Mouse (Mus musculus) left cerebral cortex, postnatal 25 days (tissue): ENCODE measurements at regions not wholly inside any gene's neighbourhood (a gene's known extent, or its start where the extent isn't known, plus 50 kb on each side); places are given as distances from the start of the nearest gene placed in this dataset.

ENCODE experiments used
- DNase-seq, 2 experiments: peaks; one replicate each; pipeline ENCODE4 v3.0.0; 2022; ENCODE audit warnings: low spot score in 2 of 2, mixed read lengths in 1 of 2
- intact Hi-C: fragments of 180-260 bp; cut with DNase I; formaldehyde crosslinking; loops from one replicate; pipeline ENCODE4 v1.15.1; 2025

DNA sequence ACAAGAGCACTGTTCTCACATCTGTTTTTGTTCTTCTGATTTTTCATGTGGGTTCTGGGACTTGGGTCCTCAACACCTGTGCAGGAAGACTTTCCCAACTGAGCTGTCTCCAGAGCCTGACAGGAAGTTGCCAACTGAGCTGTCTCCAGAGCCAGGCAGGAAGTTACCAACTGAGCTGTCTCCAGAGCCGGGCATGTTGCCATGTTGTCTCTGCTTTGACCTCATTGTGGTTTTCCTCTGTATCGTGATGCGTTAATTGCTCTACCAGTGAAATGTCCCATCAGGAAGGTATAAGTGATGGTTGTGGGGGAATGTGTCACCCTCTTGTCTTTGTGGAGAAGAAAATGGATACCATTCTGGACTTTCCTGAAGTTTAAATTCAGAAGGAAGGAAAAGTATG is 54.4 kb upstream of the Olfm4 start:
- intact Hi-C loops, result no loop called here
- DNase-seq, result no peak

DNA sequence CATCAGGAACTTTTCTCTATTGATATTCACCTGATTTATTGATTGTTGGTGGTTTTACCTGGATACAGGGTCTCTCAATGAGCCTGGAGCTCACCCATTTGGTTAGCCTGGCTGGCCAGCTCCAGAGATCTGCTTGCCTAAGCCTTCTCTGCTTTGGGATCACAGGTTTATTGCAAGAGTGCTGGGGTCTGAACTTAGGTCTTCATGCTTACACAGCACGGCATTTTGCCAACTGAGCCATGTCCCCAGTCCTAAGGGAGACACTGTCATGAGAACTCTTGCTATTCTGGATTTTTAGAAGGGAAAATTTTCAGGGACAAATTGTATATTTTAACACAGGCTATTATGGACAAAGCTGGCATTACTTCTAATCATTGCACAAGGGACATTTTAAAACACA is 56.7 kb upstream of the Olfm4 start:
- intact Hi-C loops, result no loop called here
- DNase-seq, result no peak

DNA sequence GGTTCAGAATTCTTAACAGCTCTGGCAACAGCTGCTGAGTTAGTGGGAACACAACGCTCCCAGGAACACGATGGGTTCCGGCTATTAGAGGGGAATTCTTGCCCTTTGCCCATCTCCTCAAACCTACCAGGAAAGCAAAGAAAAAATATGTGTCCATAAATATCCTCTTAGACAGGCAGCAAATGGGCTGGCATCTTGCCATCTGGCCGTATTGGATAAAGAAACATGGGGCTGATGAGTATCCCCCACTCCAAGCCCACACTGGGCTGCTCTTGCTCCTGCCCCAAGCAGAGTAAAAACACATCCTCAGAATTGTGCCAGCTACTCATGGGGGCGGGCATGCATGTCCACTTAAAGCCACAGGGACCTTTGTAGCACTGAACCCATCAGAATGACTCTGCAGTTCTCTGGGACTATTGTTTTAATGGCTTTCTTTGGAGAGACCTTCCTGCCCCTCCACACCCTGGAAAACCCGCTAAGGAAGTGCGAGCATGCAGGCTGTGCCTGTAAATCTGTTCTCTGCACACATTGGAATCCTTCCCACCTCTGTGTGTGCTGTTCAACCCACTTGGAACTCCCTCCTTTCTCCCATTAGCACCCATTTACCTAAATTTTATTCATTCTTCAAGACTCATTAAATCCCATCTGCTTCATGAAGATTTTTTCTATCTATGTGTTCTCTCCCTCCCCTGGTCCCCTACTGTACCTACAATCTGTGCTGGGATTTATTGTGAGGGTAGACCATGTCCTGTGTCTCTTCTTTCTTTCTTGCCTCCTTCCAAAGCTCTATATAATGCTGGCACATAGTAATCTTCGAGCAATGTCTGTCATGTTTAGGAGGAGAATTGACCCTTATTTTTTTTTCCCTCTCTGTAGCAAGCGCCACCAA is 66.7 kb upstream of the Olfm4 start:
- peak; percentile 16 to 35 for DNase-seq
- intact Hi-C loops, result loop anchor here (10.0 kb wide), 3 partner anchors 142 to 302 kb away; partner anchors contain the start of gene Pcdh8

DNA sequence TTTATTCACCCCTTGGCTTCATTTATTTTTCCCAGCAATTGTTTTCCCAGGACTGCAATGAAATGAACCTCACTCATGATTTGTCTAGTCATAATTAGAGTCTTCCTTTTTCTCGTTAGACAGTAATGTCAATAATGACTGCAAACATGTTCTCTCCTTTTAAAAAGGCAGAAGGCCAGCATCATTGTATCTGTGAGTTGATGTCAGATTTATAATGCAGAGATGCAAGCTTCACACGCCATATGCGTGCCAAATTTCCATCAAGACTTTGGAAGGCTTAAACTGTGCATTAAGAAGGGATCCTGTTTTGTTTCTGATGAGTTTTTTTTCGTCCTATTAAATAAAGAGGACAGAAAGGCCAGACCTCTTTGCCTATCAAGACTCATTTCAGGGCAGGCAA is 68.9 kb upstream of the Olfm4 start:
- DNase-seq, result no peak
- intact Hi-C loops, result loop anchor here (10.0 kb wide), 3 partner anchors 140 to 300 kb away; partner anchors contain the start of gene Pcdh8

DNA sequence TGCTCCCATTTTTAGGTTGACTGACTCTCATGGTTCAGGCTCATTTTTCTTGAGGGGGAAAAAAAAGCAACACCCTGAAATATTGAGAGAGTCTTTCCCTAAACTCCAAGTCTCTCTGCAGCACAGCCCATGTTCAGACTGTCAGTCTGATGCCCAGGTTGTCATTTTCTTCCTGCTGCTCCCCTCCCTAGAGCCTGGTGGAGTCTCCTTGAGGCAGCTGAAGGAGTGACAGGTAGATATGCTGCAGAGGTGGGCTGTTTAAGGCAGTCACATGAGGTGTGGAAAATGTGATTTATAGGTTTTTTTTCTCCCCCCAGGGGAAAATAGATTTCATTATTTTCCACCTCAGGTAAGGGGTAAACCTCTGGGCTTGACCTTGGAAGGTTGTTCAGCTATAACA is 70.6 kb upstream of the Olfm4 start:
- no peak for DNase-seq
- intact Hi-C loops, result loop anchor here (10.0 kb wide), 3 partner anchors 139 to 301 kb away; partner anchors contain the start of gene Pcdh8

DNA sequence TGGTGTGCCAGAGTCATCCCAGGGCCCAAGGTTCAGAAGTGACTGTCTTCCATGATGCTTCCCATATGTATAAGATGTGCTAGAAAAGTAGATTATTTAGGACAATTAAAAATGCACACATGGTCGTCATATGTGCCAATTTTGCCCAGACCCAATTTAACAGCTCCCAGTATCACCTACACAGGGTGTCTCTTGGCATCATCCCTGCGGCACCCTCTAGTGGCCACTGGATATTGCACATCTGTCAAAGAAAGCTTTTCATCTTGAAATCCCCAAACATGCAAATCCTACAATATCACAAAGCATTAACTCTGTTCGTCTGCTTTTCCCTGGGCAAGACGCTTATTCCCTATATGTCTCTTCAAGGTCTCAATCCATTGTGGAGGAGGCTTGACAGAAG is 71.3 kb upstream of the Olfm4 start:
- DNase-seq, result peak; percentile 64 to 65
- intact Hi-C loops, result loop anchor here (10.0 kb wide), 3 partner anchors 138 to 302 kb away; partner anchors contain the start of gene Pcdh8

DNA sequence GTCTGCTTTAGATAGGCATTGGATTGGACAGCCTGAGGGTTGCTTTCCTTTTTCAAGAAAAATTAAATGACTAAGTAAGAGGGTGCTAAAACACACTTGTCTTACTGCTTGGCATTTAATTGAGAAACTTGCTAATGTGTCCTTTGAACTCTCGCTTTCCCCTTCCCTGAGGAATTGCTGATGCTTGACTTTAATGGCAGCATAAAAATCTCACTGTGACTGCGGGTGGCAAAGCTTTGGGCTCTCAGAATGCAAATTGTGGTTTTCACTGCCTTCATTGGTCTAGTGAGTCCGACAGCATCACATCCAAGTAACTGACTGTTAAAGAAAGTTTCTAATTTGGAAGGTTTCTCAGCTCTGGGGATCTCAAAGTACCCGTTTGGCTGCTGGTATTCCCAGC is 76.1 kb upstream of the Olfm4 start:
- intact Hi-C loops, result no loop called here
- no peak for DNase-seq

DNA sequence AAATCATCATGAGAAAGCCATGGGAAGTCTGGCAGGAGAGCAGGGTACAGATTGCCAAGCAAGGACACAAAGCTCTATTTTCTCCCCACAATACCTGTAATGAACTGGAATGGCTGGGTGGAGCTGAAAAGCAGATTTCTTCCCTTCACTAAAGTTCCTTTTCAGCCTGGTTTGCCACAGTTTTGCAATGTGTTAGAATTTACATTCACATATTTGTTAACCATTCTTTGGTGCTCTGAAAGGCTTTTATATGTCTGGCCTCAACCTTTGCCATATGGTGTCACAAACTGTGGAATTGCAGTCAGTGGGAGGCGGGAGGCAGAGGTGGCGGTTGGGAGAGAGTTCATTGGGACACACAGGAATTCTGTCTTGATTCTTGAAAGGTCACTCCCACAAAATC is 78.3 kb upstream of the Olfm4 start:
- DNase-seq, result no peak
- intact Hi-C loops, result no loop called here

DNA sequence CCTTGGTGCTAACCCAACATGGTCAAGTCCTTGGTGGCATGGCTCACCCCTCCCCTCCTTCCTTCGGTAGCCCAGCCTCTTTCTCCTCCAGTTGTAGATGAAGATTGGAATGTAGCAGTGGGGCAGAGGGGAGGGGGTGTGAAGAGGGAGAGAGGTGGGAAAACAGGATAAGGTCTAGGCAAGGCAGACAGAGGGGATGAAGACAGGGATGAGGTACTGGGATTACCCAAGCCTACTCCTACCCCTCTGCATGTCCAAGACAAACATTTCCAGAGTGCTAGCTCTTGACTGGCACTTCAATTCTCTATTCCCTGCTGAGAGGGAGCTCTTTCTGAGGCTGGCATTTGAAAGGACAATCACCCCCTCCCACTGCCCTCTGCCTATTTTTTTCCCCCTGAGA is 81.5 kb upstream of the Olfm4 start:
- intact Hi-C loops, result no loop called here
- DNase-seq, result no peak

DNA sequence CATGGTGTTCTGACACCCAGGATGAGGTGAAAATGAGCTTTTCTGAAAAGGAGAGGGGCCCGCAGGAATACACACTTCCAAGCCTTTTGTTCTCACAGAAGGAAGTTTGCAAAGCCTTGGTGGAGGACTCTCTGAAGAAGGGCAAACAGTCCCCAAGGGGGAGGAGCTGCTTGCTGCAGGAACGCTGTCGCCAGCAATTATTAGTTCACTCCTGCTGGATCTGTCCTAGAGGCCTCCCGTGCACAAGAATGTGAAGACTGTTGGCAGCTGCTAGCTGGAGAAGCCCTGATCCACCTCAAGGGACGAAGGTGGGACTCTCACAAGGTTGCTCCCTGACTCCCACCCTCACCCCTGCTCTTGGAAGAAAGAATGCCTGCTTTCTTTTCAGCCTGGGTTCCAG is 85.6 kb upstream of the Olfm4 start:
- DNase-seq, result no peak
- intact Hi-C loops, result no loop called here

DNA sequence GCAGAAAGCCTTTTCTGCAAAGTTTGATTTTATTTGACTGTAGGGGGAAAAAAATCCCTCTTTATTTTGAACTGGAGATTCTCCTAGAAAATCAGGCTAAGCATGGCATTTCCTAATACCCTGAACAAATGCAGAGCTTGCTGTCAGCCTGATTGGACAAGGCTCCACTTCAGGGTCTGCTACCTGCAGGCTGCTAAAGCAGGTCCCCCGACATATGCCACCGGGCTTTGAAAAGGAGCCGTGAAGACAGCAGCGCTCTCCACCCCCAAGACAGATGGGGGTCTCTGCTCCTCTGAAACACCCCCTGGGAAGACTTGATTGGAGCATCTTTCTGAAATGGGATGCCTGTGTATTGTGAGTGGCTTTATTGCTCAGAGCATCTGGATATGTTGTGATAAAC is 90.6 kb upstream of the Olfm4 start:
- no peak for DNase-seq
- intact Hi-C loops, result no loop called here

DNA sequence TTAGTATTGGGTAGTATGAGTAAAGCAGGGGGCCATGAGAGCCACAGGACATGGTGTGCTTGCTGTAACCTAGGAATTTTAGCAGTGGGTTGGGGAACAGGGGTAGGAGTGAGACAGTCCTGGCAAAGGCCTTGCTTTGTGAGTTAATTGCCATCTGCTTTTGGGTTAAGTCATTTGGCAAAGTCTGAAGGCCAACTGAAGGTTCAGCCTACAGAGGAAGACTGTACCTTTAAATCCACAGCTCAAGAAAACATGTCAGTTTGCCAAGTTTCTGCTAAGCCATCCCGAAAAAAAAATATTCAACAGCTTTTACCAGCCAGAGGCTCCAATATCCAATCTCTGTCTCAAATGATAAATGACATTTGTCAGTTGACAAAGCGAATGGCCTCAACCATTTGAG is 93.2 kb upstream of the Olfm4 start:
- no peak for DNase-seq
- intact Hi-C loops, result no loop called here

DNA sequence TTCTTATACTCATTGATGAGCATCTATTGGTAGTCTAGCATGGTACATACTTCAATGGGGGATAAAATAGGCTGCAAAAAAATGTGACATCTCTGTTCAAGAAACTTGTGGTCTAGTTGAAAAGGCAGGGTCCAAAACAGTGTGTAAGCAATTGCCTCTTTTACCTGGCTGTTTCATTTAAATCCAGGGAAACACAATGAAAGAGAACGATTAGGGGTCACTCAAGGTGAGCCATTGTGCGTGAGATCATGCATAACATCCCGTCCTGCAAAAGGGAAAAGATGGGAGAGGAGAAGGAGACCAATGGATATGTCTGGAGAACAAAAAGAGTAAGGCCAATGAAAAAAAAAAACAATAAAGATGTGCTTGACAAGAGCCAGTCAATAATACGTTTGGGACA is 93.6 kb upstream of the Olfm4 start:
- intact Hi-C loops, result no loop called here
- no peak for DNase-seq

DNA sequence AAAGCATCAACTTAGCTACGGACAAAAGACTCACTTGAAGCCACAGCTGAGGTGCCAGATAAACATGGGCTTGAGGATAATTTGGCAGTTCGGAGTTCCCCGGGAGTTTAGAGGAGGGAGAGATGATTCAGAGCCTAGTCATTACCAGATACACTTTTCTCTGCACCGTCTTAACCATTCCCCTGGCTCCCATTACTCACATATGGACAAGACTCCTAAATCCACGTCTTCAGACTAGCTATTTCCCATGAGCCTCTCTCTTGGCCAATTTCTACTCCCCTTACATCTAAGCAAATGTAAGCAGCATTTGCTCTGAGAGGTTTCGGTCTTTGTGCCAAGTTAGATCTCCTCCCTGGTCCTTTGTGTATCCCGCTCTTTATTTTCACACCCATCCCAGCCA is 100.4 kb upstream of the Olfm4 start:
- DNase-seq, result peak in 1 of 2 experiments; percentile 25
- intact Hi-C loops, result no loop called here

DNA sequence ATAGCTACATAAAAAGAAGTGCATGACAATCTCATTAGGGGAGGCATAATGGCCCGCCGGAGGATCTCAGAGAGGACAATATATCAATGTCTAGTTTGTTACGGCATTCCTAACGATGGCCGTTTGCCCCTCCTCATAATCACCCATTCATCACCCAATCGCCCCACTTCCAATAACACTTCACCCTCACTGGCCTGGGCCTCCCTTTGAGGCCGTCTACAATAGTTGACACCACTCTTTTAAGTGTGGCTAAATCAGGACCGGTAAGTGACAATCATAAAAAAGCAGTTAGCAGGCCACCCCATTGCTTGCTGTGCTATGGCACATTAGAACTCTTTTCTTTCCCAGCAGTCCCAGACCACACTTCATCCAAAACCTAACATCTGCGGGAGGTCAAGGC is 102.2 kb upstream of the Olfm4 start:
- intact Hi-C loops, result no loop called here
- DNase-seq, result no peak

DNA sequence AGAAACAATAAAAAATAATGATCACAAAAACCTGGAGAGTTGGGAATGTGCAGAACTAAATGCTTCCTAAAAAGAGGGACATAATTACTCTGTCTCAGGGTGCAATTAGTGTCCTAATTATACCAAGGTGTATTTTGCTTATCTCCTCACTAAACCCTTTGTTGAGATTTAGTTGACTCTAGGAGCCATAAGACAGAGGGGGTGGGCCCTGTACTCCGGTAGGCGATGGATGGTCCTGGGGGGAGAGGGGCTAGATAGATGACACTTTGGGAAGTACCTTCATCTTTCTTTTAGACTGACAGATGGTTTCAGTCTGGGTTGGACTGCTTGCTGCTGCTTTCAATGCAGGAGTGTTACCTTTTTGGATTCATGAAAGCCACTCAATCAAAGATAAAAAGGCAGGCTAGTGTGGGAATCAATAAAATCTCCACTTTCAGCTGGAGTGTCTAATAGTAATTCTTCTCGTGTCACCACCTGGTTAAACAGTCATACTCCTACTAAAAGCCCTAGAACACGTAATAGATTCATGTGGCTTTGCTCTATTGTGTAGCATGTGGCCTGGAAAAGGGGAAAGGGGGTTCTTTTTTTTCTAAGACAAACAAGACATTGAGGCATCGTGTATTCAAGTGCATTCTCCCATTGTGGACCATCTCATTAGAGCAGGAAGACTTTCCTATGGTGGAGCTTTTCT is 103.7 kb upstream of the Olfm4 start:
- no peak for DNase-seq
- intact Hi-C loops, result no loop called here

DNA sequence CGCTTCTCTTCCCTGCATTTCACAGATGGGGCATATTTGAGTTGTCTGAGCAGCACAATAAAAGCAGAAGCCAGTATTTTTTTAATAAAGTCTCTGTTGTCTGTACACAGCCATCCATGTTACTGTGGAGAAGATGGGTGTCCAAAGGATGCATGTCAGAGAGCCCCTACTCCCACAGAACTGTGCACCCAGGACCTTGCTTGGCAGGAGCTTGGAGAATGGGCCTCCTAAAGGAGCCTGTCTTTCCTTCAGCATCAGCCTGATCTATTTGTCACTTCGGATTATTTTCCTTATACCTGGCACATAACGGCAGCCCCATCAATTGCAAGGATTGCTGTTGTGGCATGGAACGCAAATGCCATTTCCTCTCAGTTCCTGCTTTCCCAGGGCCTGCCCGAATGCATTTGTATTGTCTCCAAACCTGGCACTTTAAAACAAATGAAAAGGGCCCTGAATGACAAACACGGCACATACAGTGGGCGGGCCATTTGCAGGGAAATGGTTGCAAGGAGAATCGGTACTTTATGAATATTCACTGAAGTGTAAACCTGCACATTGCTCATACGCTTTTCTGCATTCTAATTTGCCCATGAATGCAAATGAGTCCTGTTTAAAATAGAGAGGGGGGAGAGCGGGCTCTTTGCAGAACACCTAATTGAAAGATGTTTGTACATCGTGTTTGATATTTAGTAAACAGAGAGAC is 104.4 kb upstream of the Olfm4 start:
- intact Hi-C loops, result no loop called here
- peak; percentile 10 to 42 for DNase-seq

DNA sequence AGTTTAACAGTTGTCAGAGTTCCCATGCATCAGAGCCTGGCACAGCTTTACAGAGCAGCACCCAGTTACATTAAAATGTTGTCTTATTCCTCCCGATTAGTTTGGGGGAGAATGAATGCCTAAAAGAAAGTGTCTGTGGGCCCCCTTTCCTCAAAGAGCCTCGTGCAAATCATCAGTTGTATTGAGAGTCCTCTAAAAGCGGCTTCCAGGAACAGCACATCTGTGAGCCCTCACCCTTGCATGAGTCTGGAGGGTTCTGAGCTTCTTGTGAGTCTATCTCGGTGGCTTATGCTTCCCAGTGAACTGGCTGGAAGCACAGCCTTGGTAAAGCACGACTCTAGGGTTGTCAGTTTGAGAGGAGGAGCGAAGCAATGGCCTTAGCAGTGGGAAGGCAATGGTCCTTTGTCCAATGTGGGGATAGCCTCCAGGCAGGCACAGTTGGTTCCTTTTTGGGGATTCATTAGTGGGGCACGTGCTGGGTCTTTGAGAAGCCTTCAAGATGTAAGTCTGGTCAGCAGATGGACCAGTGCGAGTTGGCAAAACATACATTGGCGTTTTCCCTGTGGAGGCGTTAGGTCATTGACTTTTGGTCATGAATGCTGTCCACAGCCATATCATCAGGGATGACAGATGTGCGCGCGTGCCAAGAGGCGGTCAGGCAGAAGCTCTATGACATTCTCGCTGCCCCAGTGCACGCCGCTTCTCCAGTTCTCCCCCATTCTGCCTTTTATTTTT is 105.4 kb upstream of the Olfm4 start:
- intact Hi-C loops, result no loop called here
- DNase-seq, result no peak

DNA sequence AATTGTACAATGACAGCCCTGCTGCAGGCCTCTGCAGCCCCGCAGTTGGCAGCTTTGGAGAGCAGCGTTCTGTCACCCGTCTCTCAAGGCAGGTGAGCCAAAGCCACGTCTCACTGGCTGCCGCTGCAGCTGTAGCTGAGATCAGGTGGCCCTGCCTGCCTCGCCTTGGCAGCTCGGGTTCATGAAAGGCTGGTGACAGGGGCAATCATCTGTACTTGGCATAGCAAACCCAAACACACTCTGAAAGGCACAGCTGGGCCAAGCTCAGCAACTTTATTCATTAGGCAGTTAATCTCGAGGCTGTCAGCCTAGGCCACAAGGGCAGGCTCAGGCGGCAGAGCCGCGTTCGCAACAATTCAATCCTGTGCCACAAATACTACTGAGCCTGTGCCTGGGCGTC is 102.0 kb upstream of the Pcdh8 start:
- no peak for DNase-seq
- intact Hi-C loops, result no loop called here

DNA sequence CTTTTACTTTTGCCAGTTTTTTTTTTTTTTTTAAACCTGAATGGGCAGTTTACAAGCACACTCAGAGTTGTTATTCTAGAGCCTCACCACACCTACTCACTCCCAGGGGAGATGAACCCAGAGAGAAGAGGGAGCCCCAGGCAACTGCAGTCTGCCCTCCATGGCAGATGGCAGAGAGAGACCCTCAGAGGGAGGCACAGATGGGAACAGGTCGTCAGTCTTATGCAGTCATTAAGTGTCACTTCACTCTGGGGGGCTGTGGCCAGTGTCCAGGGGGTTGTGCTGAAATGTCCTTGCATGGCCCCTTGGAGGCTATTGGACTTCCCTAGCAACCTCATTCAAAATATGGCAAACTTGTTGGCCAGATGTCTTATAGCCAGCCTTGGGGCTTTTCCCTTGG is 101.3 kb upstream of the Pcdh8 start:
- no peak for DNase-seq
- intact Hi-C loops, result no loop called here
